Mouse (Mus musculus): ENCODE measurements around the gene Rab9. TPM values are rescaled to one million over a fixed set of nuclear protein-coding genes. Genes with fewer than 3 reads are reported as not detected.
A peak's percentile ranks its signal among the peaks of the same experiment; 100 is the strongest.

Gene Rab9
- total RNA-seq (2021): 10 to 100 TPM; 26.9 to 28.1 TPM

DNA sequence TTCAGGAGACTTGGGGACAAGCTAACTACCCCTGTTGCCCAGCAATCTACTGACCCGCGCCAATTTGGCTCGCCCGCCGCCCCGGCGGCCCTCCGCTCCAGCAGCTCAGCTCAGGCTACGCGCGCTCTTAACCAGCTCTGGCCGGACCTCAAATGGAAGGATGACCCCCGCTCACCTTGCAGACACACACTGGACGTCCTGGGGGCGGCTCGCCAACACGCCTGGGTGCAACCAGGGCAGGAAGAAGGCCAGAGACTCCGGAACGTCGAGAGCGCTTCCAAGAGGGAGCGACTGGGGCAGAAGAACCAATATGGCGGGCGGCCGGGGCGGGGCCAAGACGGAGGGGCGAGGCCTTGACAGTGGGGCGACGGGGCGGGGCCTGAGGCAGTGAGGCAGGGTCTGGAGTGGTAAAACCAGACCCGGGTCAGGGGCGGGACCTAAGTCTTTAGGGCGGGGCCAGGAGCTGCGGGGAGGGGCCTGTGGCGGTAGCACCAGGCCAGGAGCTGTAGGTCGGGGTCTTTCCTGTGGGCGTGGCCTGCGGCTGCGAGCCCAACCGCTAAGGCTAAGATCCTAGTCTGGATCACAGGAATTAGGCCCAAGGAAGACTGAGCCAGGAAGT, at the start of gene Rab9:
Rab9 (minus strand) TSS at position 503 of the 619 bp plus-strand sequence.
- intact Hi-C loops (cut with DNase I): no loop called here

DNA sequence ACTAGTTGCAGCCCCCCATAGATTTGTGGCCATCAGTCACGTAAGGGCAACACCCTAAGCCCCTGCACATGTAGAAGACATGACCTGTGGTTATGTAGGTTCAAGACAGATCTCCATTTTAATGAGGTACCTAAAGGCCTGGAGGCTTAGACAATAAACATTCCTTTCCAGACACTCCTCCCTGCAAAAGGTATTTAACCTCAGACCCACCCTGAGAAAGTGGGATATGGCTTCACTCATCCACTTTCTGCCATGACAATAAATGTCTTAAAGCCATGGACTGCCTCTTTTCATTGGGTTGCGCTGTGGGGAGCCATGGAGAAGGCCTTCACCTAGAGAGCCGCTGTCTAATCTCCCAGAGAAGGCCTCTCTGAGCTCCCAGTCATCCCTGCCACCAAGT, 48.5 kb upstream of the Rab9 start:
- intact Hi-C loops (cut with DNase I): no loop called here
- no peak for DNase-seq

More for the DNA sequence above, at the start of gene Rab9:
- peak; percentile 93 for DNase-seq

DNA sequence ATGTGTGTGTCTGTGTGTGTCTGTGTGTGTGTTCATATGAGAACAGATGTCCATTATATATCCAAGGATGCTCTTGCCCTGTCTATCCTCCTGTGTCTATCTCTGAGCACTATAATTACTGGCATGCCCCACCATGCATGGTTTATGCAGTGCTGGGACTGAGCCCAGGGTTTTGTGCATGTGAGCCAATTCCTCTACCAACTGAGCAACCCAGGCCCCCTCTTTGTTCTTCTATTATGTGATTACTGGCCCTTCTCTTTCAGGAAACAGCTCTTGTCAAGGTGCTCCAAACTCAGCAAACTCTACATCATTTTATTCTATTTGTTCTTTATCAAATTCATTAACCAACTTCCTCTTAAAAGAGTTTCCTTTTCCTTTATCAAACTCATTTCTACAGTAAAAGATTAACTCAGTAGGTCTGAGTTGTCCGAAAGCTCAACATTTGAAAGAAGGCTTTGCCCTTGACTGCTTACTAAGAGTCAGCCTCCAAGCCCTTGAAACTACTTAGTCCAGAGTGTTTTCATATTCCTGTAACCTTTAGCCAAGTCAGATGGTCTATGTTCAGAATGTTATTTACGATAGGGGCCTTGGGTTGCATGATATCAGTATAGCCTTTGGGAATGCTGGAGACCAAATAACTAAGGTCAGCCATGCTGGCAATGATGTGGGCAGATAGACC, 46.1 kb upstream of the Rab9 start:
- intact Hi-C loops (cut with DNase I): no loop called here

DNA sequence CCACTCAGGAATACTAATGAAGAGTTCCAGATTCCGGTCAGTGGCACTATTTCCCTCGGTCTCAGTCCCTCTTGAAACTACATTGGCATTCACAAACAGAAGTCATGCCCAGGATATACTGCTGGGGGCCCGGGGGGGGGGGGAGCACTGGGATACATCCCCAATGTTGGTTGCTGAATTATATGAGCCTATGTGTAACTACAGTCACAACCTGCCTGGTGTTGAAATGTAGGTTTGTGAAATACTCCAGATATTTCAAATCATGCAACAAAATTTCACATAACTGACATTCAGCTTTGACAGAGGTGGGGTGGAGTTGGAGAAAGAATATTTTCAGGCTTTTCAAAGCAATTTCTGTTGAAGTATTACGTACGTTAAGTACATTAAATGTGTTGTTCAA, 41.1 kb upstream of the Rab9 start:
- intact Hi-C loops (cut with DNase I): no loop called here
- DNase-seq: no peak

More for the DNA sequence above, 46.1 kb upstream of the Rab9 start:
- DNase-seq: no peak

DNA sequence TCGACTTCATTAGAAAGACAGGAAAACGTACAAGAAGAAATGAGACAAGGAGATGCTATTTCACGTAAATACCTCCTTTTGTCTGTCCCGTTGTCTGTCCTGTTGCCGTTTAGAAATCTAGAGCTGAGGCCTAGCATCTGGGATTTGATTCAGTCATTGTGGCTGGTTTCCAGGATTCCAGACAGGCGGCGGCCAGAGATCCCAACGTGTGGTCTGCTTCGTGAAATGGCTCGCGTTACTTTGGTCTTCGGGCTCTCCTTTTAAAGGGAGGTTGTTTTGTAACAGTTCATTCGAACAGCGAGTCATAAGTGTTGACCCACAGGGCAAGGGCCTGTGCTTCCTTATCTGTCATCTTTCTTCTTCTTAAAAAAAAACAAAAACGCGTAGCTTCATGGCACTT, 38.7 kb upstream of the Rab9 start, which contains the start of gene Tceanc:
Tceanc (minus strand) TSS at position 223 of the 400 bp plus-strand sequence.
- intact Hi-C loops (cut with DNase I): loop anchor here (10.0 kb wide), 1 partner anchor 716 kb away; no protein-coding TSS in a partner anchor
- peak; percentile 35 to 41 for DNase-seq

DNA sequence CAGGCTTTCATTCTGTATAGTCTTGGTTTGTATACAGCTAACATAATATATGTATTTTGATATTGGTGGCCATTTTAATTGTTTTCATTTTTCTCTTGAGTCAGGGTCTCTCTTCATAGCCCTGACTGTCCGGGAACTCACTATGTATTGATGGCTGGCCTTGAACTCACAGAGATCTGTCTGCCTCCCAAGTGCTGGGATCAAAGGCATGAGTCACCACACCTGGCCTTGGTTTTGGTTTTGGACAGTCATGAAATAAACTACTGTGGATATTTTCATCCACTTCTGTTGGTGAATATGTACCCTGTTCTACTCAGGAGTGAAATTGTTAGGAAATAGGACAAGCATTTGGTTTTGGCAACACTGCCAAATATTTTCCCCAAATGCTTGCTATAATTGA, 37.0 kb upstream of the Rab9 start:
- no peak for DNase-seq
- intact Hi-C loops (cut with DNase I): loop anchor here (10.0 kb wide), 1 partner anchor 718 kb away; no protein-coding TSS in a partner anchor

DNA sequence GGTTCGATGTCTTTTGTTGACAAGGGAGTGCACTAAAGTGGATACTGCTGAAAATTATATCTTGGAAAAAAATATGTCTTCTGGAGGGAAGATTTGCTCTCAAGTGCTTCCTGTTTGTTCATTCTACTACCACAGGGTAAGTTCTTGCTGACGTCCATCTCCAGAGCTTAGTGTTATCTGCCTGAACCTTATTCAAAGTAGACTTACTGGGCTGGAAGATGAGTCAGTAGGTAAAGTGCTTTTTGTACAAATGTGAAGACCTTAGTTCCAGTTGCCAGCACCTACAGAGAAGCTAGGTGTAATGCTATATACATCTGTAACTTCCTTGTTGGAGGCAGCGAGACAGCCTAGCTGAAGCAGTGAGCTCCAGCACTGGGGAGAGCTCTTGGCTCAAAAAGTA, 36.3 kb upstream of the Rab9 start:
- DNase-seq: no peak
- intact Hi-C loops (cut with DNase I): loop anchor here (10.0 kb wide), 1 partner anchor 719 kb away; no protein-coding TSS in a partner anchor

DNA sequence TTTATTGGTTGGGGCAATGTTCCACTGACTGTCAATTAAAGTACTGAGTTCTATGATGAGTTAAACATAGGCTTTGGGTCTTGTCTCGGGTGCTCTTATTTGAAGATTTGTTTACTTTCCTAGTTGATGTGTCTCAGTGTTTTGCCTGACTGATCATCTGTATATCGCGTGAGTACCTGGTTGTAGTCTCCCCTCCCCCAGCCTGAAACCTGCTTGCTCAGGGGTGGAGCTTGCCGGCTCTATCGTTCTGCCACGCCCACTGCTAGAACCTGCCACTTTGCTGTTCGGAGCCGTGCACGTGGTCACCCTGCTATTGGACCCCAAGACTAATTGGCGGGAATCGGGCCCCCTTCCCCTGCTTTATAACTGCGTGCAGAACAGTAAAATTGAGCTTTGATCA, 34.4 kb upstream of the Rab9 start:
- peak in 1 of 2 experiments; percentile 6 for DNase-seq
- intact Hi-C loops (cut with DNase I): loop anchor here (5.0 to 10.0 kb wide), 4 partner anchors 72 to 721 kb away; partner anchors contain the start of genes Gemin8, Ofd1 and Trappc2

DNA sequence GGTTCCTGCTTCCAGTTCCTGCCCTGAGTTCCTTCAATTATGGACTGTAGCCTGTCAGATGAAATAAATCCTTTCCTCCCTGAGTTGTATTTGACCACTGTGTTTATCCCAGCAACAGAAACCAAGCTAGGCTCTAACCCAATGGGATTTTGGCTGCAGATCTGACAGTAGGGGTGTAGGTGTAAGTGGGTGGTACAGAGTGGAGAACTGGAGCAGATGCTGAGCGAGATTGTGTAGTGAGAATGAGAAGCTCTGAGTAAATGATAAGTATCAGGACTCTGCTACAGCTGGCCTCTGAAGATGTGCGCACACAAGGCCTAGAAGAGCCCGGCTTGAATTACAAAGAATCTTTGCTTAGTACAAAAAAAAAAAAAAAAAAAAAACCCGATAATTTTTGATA, 32.4 kb upstream of the Rab9 start:
- intact Hi-C loops (cut with DNase I): loop anchor here (5.0 to 10.0 kb wide), 4 partner anchors 70 to 723 kb away; partner anchors contain the start of genes Gemin8, Ofd1 and Trappc2
- DNase-seq: no peak

DNA sequence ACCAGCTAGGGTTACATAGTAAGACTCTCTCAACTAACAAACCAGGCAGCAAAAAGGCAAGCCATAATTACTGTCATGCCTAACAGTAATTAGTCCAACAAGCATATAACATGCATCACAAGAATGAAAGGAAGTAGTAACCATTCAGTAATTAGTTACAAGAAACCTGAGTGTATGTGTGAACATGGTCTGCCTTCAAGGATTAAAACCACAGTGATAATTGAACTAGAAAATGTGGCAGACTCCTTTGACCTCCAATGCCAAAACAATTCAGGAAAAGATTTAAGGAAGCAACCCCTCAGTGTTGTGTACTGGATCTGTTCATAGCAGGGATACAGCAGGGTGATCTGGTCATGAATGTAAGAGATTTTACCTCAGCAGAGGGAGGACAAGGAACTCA, 31.4 kb upstream of the Rab9 start:
- intact Hi-C loops (cut with DNase I): loop anchor here (5.0 to 10.0 kb wide), 4 partner anchors 69 to 724 kb away; partner anchors contain the start of genes Gemin8, Ofd1 and Trappc2
- no peak for DNase-seq

DNA sequence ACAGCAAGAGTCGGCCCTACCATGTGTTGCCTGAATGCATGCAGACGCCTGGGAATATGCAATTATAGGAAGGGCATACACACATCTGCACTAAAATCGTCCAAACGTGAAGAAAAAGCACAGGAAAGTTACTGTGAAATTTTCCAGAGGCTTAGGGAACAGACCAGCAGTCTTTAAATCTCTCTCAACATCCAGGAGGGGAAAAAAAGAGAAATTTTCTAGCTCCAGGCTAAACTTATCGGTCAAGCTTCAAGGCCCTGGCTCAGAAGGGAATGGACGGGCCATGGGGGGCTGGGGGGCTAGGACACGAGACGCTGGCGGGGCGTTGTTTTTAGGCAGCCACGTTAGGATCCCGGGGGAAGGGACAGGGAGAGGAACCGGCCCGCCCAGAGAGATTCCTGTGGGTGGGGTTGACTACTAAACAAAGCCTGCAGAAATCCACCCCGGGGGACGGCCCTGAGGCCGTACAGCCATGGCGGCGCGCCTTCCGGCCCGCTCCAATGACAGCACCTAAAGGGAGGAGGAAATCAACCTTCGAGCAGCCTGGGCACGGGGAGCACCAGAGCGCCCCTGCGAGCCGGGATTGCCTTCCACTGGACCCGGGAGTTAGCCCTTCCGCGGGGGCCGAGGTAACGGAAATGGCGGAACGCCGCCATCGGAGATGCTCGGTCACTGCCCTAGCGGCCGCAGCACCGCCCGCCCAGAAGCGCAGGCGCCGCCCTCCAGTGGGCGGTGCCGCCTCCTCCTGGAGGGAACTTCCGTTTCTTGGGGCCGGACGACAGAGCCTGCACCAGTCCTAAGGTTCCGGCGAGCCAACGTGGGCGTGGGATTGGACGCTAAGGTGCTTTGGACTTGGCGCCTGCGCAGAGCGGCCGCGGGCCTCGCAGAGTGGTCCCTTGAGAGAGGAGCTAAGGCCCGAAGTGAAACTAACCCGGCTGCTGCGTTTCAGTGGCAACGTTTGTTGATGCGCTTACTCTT, 30.4 kb upstream of the Rab9 start:
- intact Hi-C loops (cut with DNase I): loop anchor here (5.0 to 10.0 kb wide), 4 partner anchors 68 to 725 kb away; partner anchors contain the start of genes Gemin8, Ofd1 and Trappc2
- DNase-seq: peak; percentile 94

DNA sequence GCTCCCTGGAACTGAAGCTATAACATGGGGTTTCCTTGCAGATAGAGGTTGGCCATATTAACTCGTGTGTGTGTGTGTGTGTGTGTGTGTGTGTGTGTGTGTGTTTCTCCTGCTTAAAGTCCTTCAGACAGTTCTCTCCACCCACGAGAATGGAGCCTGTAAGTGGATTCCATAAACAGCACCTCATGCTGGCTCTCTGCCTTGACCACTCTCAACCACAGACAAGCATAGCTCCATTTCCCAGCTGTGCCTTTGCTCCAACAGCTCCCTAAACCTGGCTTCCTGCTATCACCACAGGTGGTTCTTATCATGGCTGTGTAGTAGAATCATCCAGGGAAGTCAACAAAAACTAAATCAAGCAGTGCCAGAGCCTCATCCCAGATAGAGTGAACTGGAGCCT, 24.8 kb upstream of the Rab9 start:
- intact Hi-C loops (cut with DNase I): no loop called here
- DNase-seq: peak in 1 of 2 experiments; percentile 7

DNA sequence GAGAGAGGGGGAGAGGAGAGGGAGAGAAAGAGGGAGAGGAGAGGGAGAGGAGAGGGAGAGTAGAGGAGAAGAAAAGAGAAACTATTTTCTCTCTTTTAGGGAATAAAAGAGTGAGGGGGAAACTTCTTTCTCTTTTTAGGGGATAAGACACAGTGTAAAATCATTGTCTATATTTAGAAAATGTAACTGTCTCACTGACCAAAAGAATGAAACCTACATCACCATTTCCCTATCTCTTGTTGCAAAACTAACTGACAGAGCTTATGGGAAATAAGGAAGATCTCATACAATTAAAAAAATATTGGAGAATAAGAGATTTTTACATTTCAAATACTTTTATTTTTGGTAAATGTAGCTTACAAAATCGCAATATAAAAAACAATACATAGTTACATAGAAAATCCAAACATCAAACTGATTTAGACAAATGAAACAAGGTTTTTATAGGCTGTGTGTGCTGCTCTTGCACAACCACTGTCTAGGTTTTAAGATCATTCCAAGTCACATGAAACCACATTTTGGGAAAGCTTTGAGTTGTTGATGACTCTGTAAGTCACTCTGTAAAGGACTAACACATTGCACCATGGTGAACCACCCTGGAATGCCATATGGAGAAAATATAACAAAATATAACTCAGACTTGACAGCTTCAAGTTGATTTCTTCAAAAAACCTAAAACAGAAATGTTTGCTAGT, 20.0 kb upstream of the Rab9 start:
- intact Hi-C loops (cut with DNase I): no loop called here
- DNase-seq: no peak

DNA sequence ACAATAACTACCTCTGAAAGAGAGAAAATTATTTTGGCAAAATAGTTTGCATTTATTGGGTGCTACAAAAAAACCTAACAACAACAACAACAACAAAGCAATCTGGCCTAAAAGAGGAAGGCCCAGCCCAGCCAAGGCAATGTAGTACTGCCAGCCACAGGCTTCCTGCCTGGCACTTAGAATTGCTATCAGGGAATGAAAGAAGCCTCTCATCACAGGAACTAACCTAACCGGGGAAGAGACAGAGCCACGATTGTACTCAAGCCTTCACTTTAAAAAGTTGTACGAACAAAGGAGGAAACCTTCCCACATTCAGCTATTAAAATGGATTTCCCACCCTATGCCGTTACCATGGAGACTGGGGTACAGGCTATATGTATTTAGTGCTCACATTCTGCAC, 18.1 kb upstream of the Rab9 start:
- intact Hi-C loops (cut with DNase I): no loop called here
- no peak for DNase-seq

DNA sequence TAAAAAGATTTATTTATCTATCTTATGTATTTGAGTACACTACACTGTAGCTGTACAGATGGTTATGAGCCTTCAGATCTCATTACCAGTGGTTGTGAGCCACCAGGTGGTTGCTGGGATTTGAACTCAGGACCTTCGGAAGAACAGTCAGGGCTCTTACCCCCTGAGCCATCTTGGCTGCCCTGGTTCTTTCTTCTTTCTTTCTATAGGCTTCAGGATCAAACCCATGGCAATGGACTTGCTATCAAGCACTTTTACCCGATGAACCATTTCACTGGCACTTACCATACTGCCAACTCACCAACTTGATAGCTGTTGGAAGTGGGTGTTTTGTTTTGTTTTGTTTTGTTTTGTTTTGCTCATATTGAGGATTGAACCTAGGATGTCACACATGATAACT, 15.4 kb upstream of the Rab9 start:
- intact Hi-C loops (cut with DNase I): no loop called here

DNA sequence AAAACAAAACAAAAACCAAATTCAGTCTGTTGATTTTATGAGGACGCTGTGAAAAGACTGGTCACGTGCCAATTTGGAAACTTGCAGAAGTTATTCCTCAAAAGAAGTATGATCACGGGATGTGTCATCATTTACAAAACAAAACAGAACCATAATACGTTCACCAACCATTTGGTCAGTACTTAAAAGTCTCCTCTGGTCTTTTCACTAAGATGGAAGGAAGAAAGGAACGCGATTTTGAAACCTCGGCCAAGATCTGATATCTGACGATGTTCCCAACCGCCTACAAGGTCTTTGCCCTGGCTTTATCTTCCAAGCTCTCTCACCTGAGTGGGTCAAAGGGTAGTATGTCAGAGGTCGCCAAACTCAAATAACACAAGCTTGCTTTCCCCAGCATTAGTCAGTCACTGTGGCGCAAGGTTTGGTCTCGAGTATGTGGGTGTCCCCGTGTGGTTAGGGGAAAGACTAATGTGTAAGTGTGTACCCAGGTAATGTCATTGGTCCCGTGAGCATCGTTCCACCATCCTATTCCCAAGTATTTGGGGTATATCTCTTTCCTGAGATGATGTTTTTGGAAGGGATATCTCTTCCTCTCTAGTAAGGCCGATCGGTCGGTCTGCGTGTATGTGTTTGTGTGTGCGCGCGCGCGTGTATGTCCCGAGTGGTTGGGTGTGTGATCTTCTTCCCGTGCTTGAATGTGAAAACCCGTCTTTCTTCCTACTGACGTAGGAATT, 869 bp downstream of the Rab9 start:
- intact Hi-C loops (cut with DNase I): no loop called here
- DNase-seq: peak; percentile 12

More for the DNA sequence above, 15.4 kb upstream of the Rab9 start:
- DNase-seq: no peak

DNA sequence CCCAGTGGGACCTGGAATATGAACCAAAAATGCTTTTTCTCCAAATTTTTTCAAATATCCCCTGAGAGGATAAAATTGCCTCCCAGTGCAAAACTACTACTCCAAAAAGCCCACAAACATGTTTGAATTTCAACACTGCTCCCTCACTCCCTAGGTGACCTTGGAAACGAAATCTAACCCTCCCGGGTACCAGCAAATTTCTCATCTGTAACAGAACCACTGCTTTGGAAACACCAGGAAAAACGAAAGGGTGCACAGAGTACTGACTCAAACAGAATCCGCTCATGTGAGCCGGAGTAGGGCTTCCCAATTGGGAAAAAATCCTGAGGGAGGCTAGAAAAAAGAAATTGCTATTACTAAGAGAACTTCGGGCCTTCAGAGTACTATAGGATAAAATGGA, 2.3 kb downstream of the Rab9 start:
- no peak for DNase-seq
- intact Hi-C loops (cut with DNase I): no loop called here

DNA sequence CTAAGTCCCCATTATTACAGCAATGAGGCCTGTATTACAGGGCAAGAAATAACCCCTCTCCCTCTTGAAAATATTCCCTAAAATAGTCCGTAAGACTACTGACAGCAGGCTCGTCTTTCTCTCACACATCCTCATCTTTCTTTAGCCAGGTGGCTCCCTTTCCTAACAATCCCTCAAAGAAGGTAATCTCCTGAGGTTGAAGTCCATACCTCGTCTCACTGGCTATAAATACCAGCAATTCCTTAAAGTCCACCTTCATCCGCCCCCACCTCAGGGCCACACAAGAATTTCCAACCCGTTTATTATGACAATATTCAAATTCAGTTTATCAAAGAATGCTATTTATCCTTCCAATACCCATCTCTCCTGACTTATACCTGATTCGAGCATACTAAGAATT, 7.1 kb downstream of the Rab9 start:
- DNase-seq: no peak

DNA sequence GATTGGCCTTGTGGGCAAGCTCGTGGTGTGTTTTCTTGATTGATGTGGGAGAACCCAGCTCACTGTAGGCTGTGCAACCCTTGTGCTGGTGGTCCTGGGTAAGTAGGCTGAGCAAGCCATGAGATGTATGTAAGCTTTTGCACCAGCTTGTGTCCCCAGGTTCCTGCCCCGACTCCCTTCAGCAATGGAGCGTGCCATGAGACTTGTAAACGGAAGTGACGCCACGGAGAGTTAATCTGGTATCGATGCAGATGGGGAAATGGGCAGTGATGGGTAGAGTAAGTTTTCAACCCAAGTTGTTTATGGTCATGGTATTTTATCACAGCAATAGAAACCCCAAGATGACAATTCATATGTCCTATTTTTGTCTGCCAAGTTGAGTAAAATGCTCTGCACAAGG, 11.3 kb downstream of the Rab9 start:
- no peak for DNase-seq
- intact Hi-C loops (cut with DNase I): no loop called here

More for the DNA sequence above, 7.1 kb downstream of the Rab9 start:
- intact Hi-C loops (cut with DNase I): no loop called here
